In the genomic region with DNA sequence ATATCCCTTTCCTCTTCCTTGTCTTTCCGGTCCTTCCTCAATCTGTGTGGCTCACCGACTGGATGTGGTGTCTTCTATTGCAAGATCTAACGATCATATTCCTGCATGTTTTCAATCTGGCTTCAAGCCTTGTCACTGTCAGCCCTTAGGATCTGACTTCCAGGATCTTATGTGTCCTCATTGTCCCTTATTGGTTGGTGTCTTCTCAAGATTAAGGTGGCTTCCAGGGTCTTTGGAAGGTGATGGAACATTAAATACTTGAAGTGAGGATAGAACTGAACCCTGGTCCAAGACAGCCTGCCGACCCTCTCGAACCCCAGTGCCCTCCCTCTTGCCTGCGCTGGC, we compare ENCODE assay signal across 8 mouse cellular contexts. TPM values are rescaled to one million over a fixed set of nuclear protein-coding genes. Genes with fewer than 3 reads are reported as not detected.
A peak's percentile ranks its signal among the peaks of the same experiment; 100 is the strongest.
DNase-seq lines count a peak whose midpoint lies in the region; ATAC-seq and TF ChIP-seq lines count a peak whose summit lies in the region.

No protein-coding gene starts in this region.

- H3K79me2 ChIP-seq in heart, adult 2 months (replicated peaks; ENCODE audit: control insufficient read depth, insufficient read depth, low read length) = no peaks in the 10 kb centered on the region; the same call in 1 of the 2 replicates

- no peaks in the 10 kb centered on the region for H3K36me3 ChIP-seq in heart, adult 2 months (ENCODE audit: control insufficient read depth, insufficient read depth, low read length)
- H3K36me3 ChIP-seq in ES-E14 (ENCODE audit: control insufficient read depth, insufficient read depth, low read length, poor library complexity, severe bottlenecking) = no peaks in the 10 kb centered on the region; the same call in 1 of the 2 replicates
- peaks cover 7% of the 10 kb centered on the region for H3K36me3 ChIP-seq in megakaryocyte, embryonic 14.5 days (replicated peaks; ENCODE audit: low read length)

- in situ Hi-C loops in ES-E14 (cut with MboI; ENCODE audit: low sequenced_read_pairs in 2 of 2, unreplicated experiment in 2 of 2) = no loop called here

- 44% methylated on average over 6 of the region's 6 CpGs for WGBS in heart, adult 2 months

- no peak for TF ChIP-seq EP300 in heart, adult 2 months (IDR thresholded peaks at IDR 0.05; ENCODE audit: insufficient read depth, low read depth, low read length)

- ATAC-seq in granulocyte monocyte progenitor cell, adult 5-6 weeks (replicated peaks; ENCODE audit: poor library complexity, severe bottlenecking) = 0 out of 2 replicates have a peak, but pooled peaks have one; percentile 1

- TF ChIP-seq POLR2A in heart, adult 2 months (IDR thresholded peaks at IDR 0.05; ENCODE audit: insufficient read depth, low read depth, low read length) = no peak

- intact Hi-C loops in heart, adult 2 months (cut with DNase I) = loop anchor here (1.0 to 2.0 kb wide), 5 partner anchors 11 to 104 kb away; a partner anchor contains a TSS
- intact Hi-C loops in heart, postnatal 14 days (cut with DNase I) = loop anchor here (1.0 to 5.0 kb wide), 3 partner anchors 16 to 108 kb away; no protein-coding TSS in a partner anchor

- no peaks in the 10 kb centered on the region for H3K9me3 ChIP-seq in ES-E14 (ENCODE audit: control insufficient read depth, insufficient read depth, low read depth, low read length)
- no peaks in the 10 kb centered on the region for H3K9me3 ChIP-seq in megakaryocyte, embryonic 14.5 days

- no peaks in the 10 kb centered on the region for H3K27me3 ChIP-seq in heart, adult 2 months (ENCODE audit: control insufficient read depth, insufficient read depth, low read length)
- peaks cover 17% of the 10 kb centered on the region for H3K27me3 ChIP-seq in megakaryocyte, embryonic 14.5 days (replicated peaks)

- peak overlapping the region; percentile 7; the same call in 1 of the 2 replicates for H3K4me3 ChIP-seq in heart, adult 2 months
- peak overlapping the region in 1 of 2 experiments; percentile 21; a peak in 2 of 4 replicates for H3K4me3 ChIP-seq in ES-E14 (ENCODE audit: insufficient read depth in 1 of 2, low read depth in 1 of 2, low read length in 2 of 2, poor library complexity in 1 of 2, severe bottlenecking in 1 of 2)
- H3K4me3 ChIP-seq in megakaryocyte, embryonic 14.5 days (replicated peaks) = peak overlapping the region; percentile 95

- peak overlapping the region; percentile 62 for H3K9ac ChIP-seq in heart, adult 2 months (ENCODE audit: low read depth, low read length)
- H3K9ac ChIP-seq in ES-E14 (ENCODE audit: insufficient read depth, low read depth, low read length, poor library complexity, severe bottlenecking) = peak overlapping the region; percentile 13; the same call in 1 of the 2 replicates

- peak overlapping the region; percentile 84 for H3K27ac ChIP-seq in heart, adult 2 months
- no peak overlapping the region for H3K27ac ChIP-seq in ES-E14 (ENCODE audit: insufficient read depth, low read depth, low read length, poor library complexity, severe bottlenecking)

- peaks cover 7% of the 10 kb centered on the region for H3K4me1 ChIP-seq in heart, adult 2 months (ENCODE audit: control insufficient read depth, insufficient read depth, low read length)
- peaks cover 7 to 10% of the 10 kb centered on the region in 2 experiments; a peak in 2 of 4 replicates for H3K4me1 ChIP-seq in ES-E14 (ENCODE audit: control insufficient read depth in 2 of 2, insufficient read depth in 2 of 2, low read length in 2 of 2, poor library complexity in 1 of 2)
- peaks cover 51% of the 10 kb centered on the region for H3K4me1 ChIP-seq in megakaryocyte, embryonic 14.5 days

- no peak for DNase-seq in heart, adult 2 months
- DNase-seq in heart, postnatal 14 days = no peak
- no peak for DNase-seq in ES-E14 (ENCODE audit: low read depth, low spot score)
- DNase-seq in urinary bladder, postnatal 25 days (ENCODE audit: low spot score) = no peak
- no peak for DNase-seq in spleen, postnatal 4 days (ENCODE audit: low spot score in 2 of 2)
- no peak for DNase-seq in urinary bladder, adult 18-20 months (ENCODE audit: low spot score in 2 of 2)

- no peak for TF ChIP-seq CTCF in heart, adult 2 months (IDR thresholded peaks at IDR 0.05)

TF ChIP-seq in ES-E14, 5 proteins besides CTCF, POLR2A, EP300 and RAD21:
- TF ChIP-seq CHD2 (IDR thresholded peaks at IDR 0.05; ENCODE audit: low read depth, low read length) = no peak
- no peak for TF ChIP-seq ZNF384 (IDR thresholded peaks at IDR 0.05; ENCODE audit: low read depth, low read length)
- TF ChIP-seq MAFK (IDR thresholded peaks at IDR 0.05; ENCODE audit: insufficient read depth, low read depth, low read length) = no peak
- TF ChIP-seq ZC3H11A (IDR thresholded peaks at IDR 0.05; ENCODE audit: borderline replicate concordance, low read depth, low read length) = no peak
TF ChIP-seq in ES-E14: peak in this region for 0.

RNA-seq across cellular contexts. Expression of a gene that starts 0.4 kb away (rescaled TPM):
- 10 to 100 TPM; 79.8 to 91.3 TPM for total RNA-seq in heart, adult 2 months (2021)
- 58.7 and 73.5 TPM in 2 replicates for polyA plus RNA-seq in heart, adult 2 months (2012; rRNA removed)
- 10 to 100 TPM; 88.0 to 89.6 TPM for total RNA-seq in heart, postnatal 14 days (2021)
- total RNA-seq in ES-E14 (2012; rRNA removed) = 75.1 and 102 TPM in 2 replicates
- 104 and 108 TPM in 2 replicates for total RNA-seq in granulocyte monocyte progenitor cell, adult 5-6 weeks (2014; fragmentation: Nextera tagmentation)
- 158 and 161 TPM in 2 replicates for total RNA-seq in granulocyte monocyte progenitor cell, adult 5-6 weeks (2017)
- 39.1 and 126 TPM in 2 replicates for polyA plus RNA-seq in megakaryocyte, embryonic 14.5 days (2012; ENCODE audit: insufficient read depth, low replicate concordance)

RNA-seq across cellular contexts. Expression of a gene that starts 2.0 kb away (rescaled TPM):
- total RNA-seq in heart, adult 2 months (2021) = 1 to 10 TPM; 2.6 to 3.1 TPM
- polyA plus RNA-seq in heart, adult 2 months (2012; rRNA removed) = 3.2 and 4.5 TPM in 2 replicates
- 1 to 10 TPM; 2.9 to 3.6 TPM for total RNA-seq in heart, postnatal 14 days (2021)
- total RNA-seq in ES-E14 (2012; rRNA removed) = 9.9 and 19.8 TPM in 2 replicates
- total RNA-seq in granulocyte monocyte progenitor cell, adult 5-6 weeks (2014; fragmentation: Nextera tagmentation) = 71.4 and 82.0 TPM in 2 replicates
- 15.7 and 18.7 TPM in 2 replicates for total RNA-seq in granulocyte monocyte progenitor cell, adult 5-6 weeks (2017)
- polyA plus RNA-seq in megakaryocyte, embryonic 14.5 days (2012; ENCODE audit: insufficient read depth, low replicate concordance) = 8.8 and 9.9 TPM in 2 replicates

RNA-seq across cellular contexts. Expression of a gene that starts 10.9 kb away (rescaled TPM):
- 1 to 10 TPM; 5.3 TPM for total RNA-seq in heart, adult 2 months (2021)
- polyA plus RNA-seq in heart, adult 2 months (2012; rRNA removed) = 5.3 and 8.0 TPM in 2 replicates
- total RNA-seq in heart, postnatal 14 days (2021) = 1 to 10 TPM; 5.5 to 6.9 TPM
- total RNA-seq in ES-E14 (2012; rRNA removed) = 7.8 and 7.9 TPM in 2 replicates
- total RNA-seq in granulocyte monocyte progenitor cell, adult 5-6 weeks (2014; fragmentation: Nextera tagmentation) = 0.53 TPM in 1 of 2 replicates, not detected in the other
- 2.4 and 3.3 TPM in 2 replicates for total RNA-seq in granulocyte monocyte progenitor cell, adult 5-6 weeks (2017)
- polyA plus RNA-seq in megakaryocyte, embryonic 14.5 days (2012; ENCODE audit: insufficient read depth, low replicate concordance) = 17.4 and 18.6 TPM in 2 replicates

RNA-seq across cellular contexts. Expression of a gene that starts 11.2 kb away (rescaled TPM):
- under 1 TPM; 0.34 to 0.43 TPM for total RNA-seq in heart, adult 2 months (2021)
- 0.66 and 0.73 TPM in 2 replicates for polyA plus RNA-seq in heart, adult 2 months (2012; rRNA removed)
- total RNA-seq in heart, postnatal 14 days (2021) = under 1 TPM; 0.22 to 0.48 TPM
- 0.53 and 0.80 TPM in 2 replicates for total RNA-seq in ES-E14 (2012; rRNA removed)
- 2.3 and 5.6 TPM in 2 replicates for total RNA-seq in granulocyte monocyte progenitor cell, adult 5-6 weeks (2014; fragmentation: Nextera tagmentation)
- total RNA-seq in granulocyte monocyte progenitor cell, adult 5-6 weeks (2017) = 1.4 and 2.3 TPM in 2 replicates
- polyA plus RNA-seq in megakaryocyte, embryonic 14.5 days (2012; ENCODE audit: insufficient read depth, low replicate concordance) = 0.32 TPM in 1 of 2 replicates, not detected in the other

RNA-seq across cellular contexts. Expression of a gene that starts 12.0 kb away (rescaled TPM):
- total RNA-seq in heart, adult 2 months (2021) = under 1 TPM; 0.60 to 0.80 TPM
- polyA plus RNA-seq in heart, adult 2 months (2012; rRNA removed) = 1.4 and 1.6 TPM in 2 replicates
- 1 to 10 TPM; 1.7 to 1.9 TPM for total RNA-seq in heart, postnatal 14 days (2021)
- 2.4 and 3.1 TPM in 2 replicates for total RNA-seq in ES-E14 (2012; rRNA removed)
- not detected in 2 replicates for total RNA-seq in granulocyte monocyte progenitor cell, adult 5-6 weeks (2014; fragmentation: Nextera tagmentation)
- not detected in 2 replicates for total RNA-seq in granulocyte monocyte progenitor cell, adult 5-6 weeks (2017)
- polyA plus RNA-seq in megakaryocyte, embryonic 14.5 days (2012; ENCODE audit: insufficient read depth, low replicate concordance) = 0.19 TPM in 1 of 2 replicates, not detected in the other
